In the genomic region with DNA sequence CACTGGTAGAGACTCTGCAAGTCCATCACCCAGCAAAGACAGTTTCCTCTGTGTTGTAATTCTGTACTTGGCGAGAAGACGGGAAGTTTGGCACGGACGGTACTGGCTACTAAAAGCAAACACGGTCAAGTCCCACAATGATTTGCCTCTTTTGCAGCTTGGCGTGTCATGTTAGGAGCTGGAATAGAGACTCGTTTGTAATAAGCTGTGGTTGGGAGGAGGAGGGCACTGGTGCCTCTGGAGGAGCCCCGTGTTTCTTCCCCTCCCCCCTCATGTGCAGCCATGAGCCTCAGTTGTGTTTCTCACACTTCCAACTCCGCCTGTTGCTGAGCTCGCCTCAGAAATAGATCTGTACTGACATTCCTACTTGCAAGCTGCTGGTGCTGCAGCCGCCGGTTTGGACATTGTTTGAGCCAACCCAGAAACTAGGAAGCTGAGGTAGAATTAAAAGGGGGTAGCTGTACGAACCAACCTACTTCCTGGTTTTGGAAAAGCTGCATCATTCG, we compare ENCODE assay signal across 7 mouse cellular contexts.
DNase-seq lines count a peak whose midpoint lies in the region; ATAC-seq lines count a peak whose summit lies in the region.

No protein-coding gene starts in this region.

- peak; percentile 48 to 61 for ATAC-seq in hematopoietic stem cell, adult 5-6 weeks (replicated peaks in 1 of 2; ENCODE audit: insufficient read depth in 1 of 2, low FRiP score in 2 of 2, low TSS enrichment in 1 of 2, low read depth in 1 of 2, poor library complexity in 2 of 2, severe bottlenecking in 2 of 2)

- peak; percentile 10 for DNase-seq in ovary, postnatal 36 days (ENCODE audit: low spot score)
- DNase-seq in ovary, adult 18-20 months (ENCODE audit: low spot score): no peak
- DNase-seq in frontal cortex, postnatal 36 days (ENCODE audit: low spot score in 2 of 2): peak; percentile 63 to 78
- DNase-seq in lung, adult 18-20 months: peak; percentile 19 to 35
- peak; percentile 21 for DNase-seq in thymus, postnatal 25 days
- no peak for DNase-seq in spleen, postnatal 36 days (ENCODE audit: low spot score in 2 of 2)

Comparison
In these comparisons a context has a peak if more than half of its experiments do, and no peak if none do; other contexts are left out.
1. DNase-seq: peak in ovary, postnatal 36 days (single experiment), frontal cortex, postnatal 36 days (2 of 2), lung, adult 18-20 months (2 of 2) and thymus, postnatal 25 days (single experiment); none in ovary, adult 18-20 months (single experiment) and spleen, postnatal 36 days (0 of 2).